Comparison of ENCODE assay signal across 9 mouse cellular contexts in genomic region chr2:76980146-76980545, GRCm38 (mm10). TPM values are rescaled to one million over a fixed set of nuclear protein-coding genes. Genes with fewer than 3 reads are reported as not detected.
A peak's percentile ranks its signal among the peaks of the same experiment; 100 is the strongest.
DNase-seq lines count a peak whose midpoint lies in the region; ATAC-seq and TF ChIP-seq lines count a peak whose summit lies in the region.
"Had no signal": no experiment of that assay in that cellular context is flagged by ENCODE, and none has a peak within 500 bp of the region (broad histone marks: within the 10 kb centered on the region; RNA-seq: fewer than 3 reads in every experiment).

No protein-coding gene starts in this region.

- TF ChIP-seq EP300 in liver, postnatal 0 days (IDR thresholded peaks at IDR 0.05; ENCODE audit: low read depth): no peak

- no peak overlapping the region for H3K9ac ChIP-seq in kidney, embryonic 16.5 days (replicated peaks; ENCODE audit: low read length)
- H3K9ac ChIP-seq in liver, postnatal 0 days (replicated peaks): no peak overlapping the region

- DNase-seq in kidney, adult 2 months: peak; percentile 70
- peak; percentile 88 for DNase-seq in ZHBTc4 (ENCODE audit: low read depth, low spot score)
- peak; percentile 71 for DNase-seq in heart, adult 18-20 months
- peak; percentile 26 for DNase-seq in liver, postnatal 0 days
- peak; percentile 35 for DNase-seq in thymus, postnatal 4 days
- DNase-seq in cerebellum, postnatal 4 days (ENCODE audit: low spot score in 2 of 2): no peak
- DNase-seq in layer of hippocampus, postnatal 10 days (ENCODE audit: low spot score in 2 of 2): no peak

- no peak overlapping the region for H3K4me3 ChIP-seq in kidney, adult 2 months (ENCODE audit: insufficient read depth, low read depth, low read length)
- H3K4me3 ChIP-seq in kidney, embryonic 16.5 days (ENCODE audit: low read length): no peak overlapping the region
- H3K4me3 ChIP-seq in liver, postnatal 0 days (ENCODE audit: low read depth, low read length): no peak overlapping the region
- H3K4me3 ChIP-seq: erythroblast, embryonic 14.5 days had no signal

- no peak overlapping the region for H3K4me2 ChIP-seq in kidney, embryonic 16.5 days (replicated peaks; ENCODE audit: low read depth, low read length)
- no peak overlapping the region for H3K4me2 ChIP-seq in liver, postnatal 0 days (ENCODE audit: low read depth, low read length)

- no peaks in the 10 kb centered on the region for H3K27me3 ChIP-seq in kidney, adult 2 months (replicated peaks; ENCODE audit: control insufficient read depth, insufficient read depth, low read length)
- no peaks in the 10 kb centered on the region for H3K27me3 ChIP-seq in kidney, embryonic 16.5 days (ENCODE audit: insufficient read depth, low read length)
- H3K27me3 ChIP-seq in liver, postnatal 0 days (ENCODE audit: insufficient read depth, low read length): no peaks in the 10 kb centered on the region

- H3K9me3 ChIP-seq in kidney, embryonic 16.5 days (ENCODE audit: low read length): no peaks in the 10 kb centered on the region
- H3K9me3 ChIP-seq in liver, postnatal 0 days (ENCODE audit: low read length): no peaks in the 10 kb centered on the region

- TF ChIP-seq CTCF in kidney, adult 2 months (conservative IDR thresholded peaks at IDR 0.05; ENCODE audit: insufficient read depth, insufficient read length, low read depth, low read length): peak; percentile 71
- peak; percentile 80 for TF ChIP-seq CTCF in liver, postnatal 0 days (IDR thresholded peaks at IDR 0.05; ENCODE audit: low read depth)

- no peak overlapping the region for H3K27ac ChIP-seq in kidney, adult 2 months (ENCODE audit: insufficient read depth, low read depth, low read length)
- no peak overlapping the region for H3K27ac ChIP-seq in kidney, embryonic 16.5 days (ENCODE audit: low read length)
- H3K27ac ChIP-seq in liver, postnatal 0 days (ENCODE audit: low read depth): no peak overlapping the region

- 52% methylated on average over 9 of the region's 9 CpGs for WGBS in kidney, adult 2 months
- WGBS in kidney, embryonic 16.5 days: 52% methylated on average over 9 of the region's 9 CpGs
- WGBS in liver, postnatal 0 days (ENCODE audit: insufficient replicate concordance): 50% methylated on average over 9 of the region's 9 CpGs

- TF ChIP-seq POLR2A in kidney, adult 2 months (IDR thresholded peaks at IDR 0.05; ENCODE audit: low read depth, low read length): no peak

- no peak for ATAC-seq in kidney, embryonic 16.5 days (ENCODE audit: low FRiP score, low TSS enrichment)
- ATAC-seq in liver, postnatal 0 days: peak; percentile 67; the same call in 1 of the 2 replicates

- H3K4me1 ChIP-seq in kidney, adult 2 months (ENCODE audit: control insufficient read depth, insufficient read depth, low read length): no peaks in the 10 kb centered on the region
- no peaks in the 10 kb centered on the region for H3K4me1 ChIP-seq in kidney, embryonic 16.5 days (ENCODE audit: insufficient read depth, low read length)
- H3K4me1 ChIP-seq in liver, postnatal 0 days (ENCODE audit: insufficient read depth): no peaks in the 10 kb centered on the region

- no peaks in the 10 kb centered on the region for H3K36me3 ChIP-seq in kidney, adult 2 months (ENCODE audit: control insufficient read depth, insufficient read depth, low read length)
- H3K36me3 ChIP-seq in kidney, embryonic 16.5 days (ENCODE audit: insufficient read depth, low read length): no peaks in the 10 kb centered on the region
- no peaks in the 10 kb centered on the region for H3K36me3 ChIP-seq in liver, postnatal 0 days (replicated peaks; ENCODE audit: insufficient read depth, low read length)

RNA-seq across cellular contexts. Expression of gene Ttn, which starts 2.2 kb away (rescaled TPM):
- 0.07 and 1.2 TPM in 2 replicates for polyA plus RNA-seq in kidney, adult 2 months (2012; rRNA removed)
- 4.1 and 5.4 TPM in 2 replicates for polyA plus RNA-seq in kidney, embryonic 16.5 days (2015; fragmentation: Nextera tagmentation; extraction: Ambion mirVana)
- 1,000 to 10,000 TPM; 2,666 to 2,843 TPM for total RNA-seq in heart, adult 18-20 months (2021)
- polyA plus RNA-seq in liver, postnatal 0 days (2015; fragmentation: Nextera tagmentation; extraction: Ambion mirVana): 0.32 and 4.6 TPM in 2 replicates
- total RNA-seq in layer of hippocampus, postnatal 10 days (2021): 1 to 10 TPM; 3.4 to 6.6 TPM

Comparison
In these comparisons a context has a peak if more than half of its experiments do, and no peak if none do; other contexts are left out.
1. DNase-seq: peak in kidney, adult 2 months (single experiment), ZHBTc4 (single experiment), heart, adult 18-20 months (2 of 2), liver, postnatal 0 days (single experiment) and thymus, postnatal 4 days (single experiment); none in cerebellum, postnatal 4 days (0 of 2) and layer of hippocampus, postnatal 10 days (0 of 2).